Mouse (Mus musculus) limb, embryonic 13.5 days (tissue): Measurements from ENCODE around the gene Cnnm1. TPM values are rescaled to one million over a fixed set of nuclear protein-coding genes. Genes with fewer than 3 reads are reported as not detected.

Experiments used
- ATAC-seq: fragments of 200-750 bp; cut with Nextera tagmentation; 2 replicates; pipeline ENCODE4 v1.8.0; 2017; ENCODE audit warnings: low read depth, moderate number of reproducible peaks, moderate TSS enrichment; ENCODE audit not compliant: low FRiP score
- H3K27ac ChIP-seq: fragments of 300-500 bp; sonication (generic); 2 replicates; pipeline ENCODE4 v1.5.1; 2015; ENCODE audit warnings: inconsistent platforms, mild to moderate bottlenecking, moderate library complexity
- H3K27me3 ChIP-seq: fragments of 300-500 bp; sonication (generic); 2 replicates; pipeline ENCODE4 v1.6.1; 2015; ENCODE audit warnings: mild to moderate bottlenecking, inconsistent platforms
- H3K36me3 ChIP-seq: fragments of 300-500 bp; sonication (generic); 2 replicates; pipeline ENCODE4 v1.6.1; 2015; ENCODE audit warnings: inconsistent platforms, mild to moderate bottlenecking, moderate library complexity
- H3K4me1 ChIP-seq: fragments of 300-500 bp; sonication (generic); 2 replicates; pipeline ENCODE4 v1.6.1; 2015; ENCODE audit warnings: inconsistent platforms
- H3K4me2 ChIP-seq: fragments of 300-500 bp; sonication (generic); replicated peaks from 2 replicates; pipeline ENCODE4 v1.6.1; 2015; ENCODE audit warnings: inconsistent platforms, mild to moderate bottlenecking, moderate library complexity
- H3K4me3 ChIP-seq: fragments of 300-500 bp; sonication (generic); 2 replicates; pipeline ENCODE4 v1.5.1; 2015; ENCODE audit warnings: moderate library complexity, mild to moderate bottlenecking, inconsistent platforms
- H3K9ac ChIP-seq: fragments of 300-500 bp; sonication (generic); 2 replicates; pipeline ENCODE4 v1.6.1; 2015; ENCODE audit warnings: mild to moderate bottlenecking, inconsistent platforms
- H3K9me3 ChIP-seq: fragments of 300-500 bp; sonication (generic); 2 replicates; pipeline ENCODE4 v1.6.1; 2016; ENCODE audit warnings: inconsistent platforms
- WGBS: fragments of 180-500 bp; shearing (Covaris S2); methylation state at CpG from one replicate; pipeline ENCODE4 v1.1.7; 2015; 5-methylcytosine and 5-hydroxymethylcytosine counted together
- polyA plus RNA-seq: library from polyadenylated mRNA; unstranded; fragments of >200 nt; fragmentation: Nextera tagmentation; extraction: Ambion mirVana; gene quantifications from 2 replicates; pipeline ENCODE4 v1.2.1, GENCODE M21; 2015

Gene Cnnm1
- polyA plus RNA-seq, 1 experiment from 2014 or later = 1.0 TPM

DNA sequence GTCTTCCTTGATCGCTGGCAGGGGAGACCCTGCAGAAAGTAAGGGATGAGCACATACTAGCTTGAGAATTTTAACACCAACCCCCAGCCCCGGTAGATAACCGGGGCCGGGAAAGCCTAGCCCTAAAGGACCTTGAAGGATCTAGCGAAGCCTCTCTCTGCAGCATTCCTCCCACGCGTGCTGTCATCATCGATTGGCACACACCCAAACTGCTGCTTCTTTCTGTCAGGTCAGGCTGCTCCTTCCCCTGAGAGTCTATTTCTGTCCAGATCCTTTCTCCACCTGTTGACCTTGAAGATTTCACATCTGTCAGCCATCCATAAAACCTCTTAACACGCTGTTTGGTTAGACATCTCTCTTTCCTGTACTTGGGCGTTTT, 84.9 kb downstream of the Cnnm1 start:
- peak; percentile 5; the same call in 1 of the 2 replicates for ATAC-seq
- peak overlapping the region; percentile 77 for H3K9ac ChIP-seq
- H3K9me3 ChIP-seq = no peaks in the 10 kb centered on the region
- WGBS = 16% methylated on average over 10 of the region's 10 CpGs
- peak overlapping the region; percentile 86 for H3K4me2 ChIP-seq
- H3K36me3 ChIP-seq = no peaks in the 10 kb centered on the region
- peak overlapping the region; percentile 76 for H3K4me3 ChIP-seq
- peaks cover 26% of the 10 kb centered on the region for H3K4me1 ChIP-seq
- peak overlapping the region; percentile 33; the same call in 1 of the 2 replicates for H3K27ac ChIP-seq
- no peaks in the 10 kb centered on the region; the same call in 1 of the 2 replicates for H3K27me3 ChIP-seq

DNA sequence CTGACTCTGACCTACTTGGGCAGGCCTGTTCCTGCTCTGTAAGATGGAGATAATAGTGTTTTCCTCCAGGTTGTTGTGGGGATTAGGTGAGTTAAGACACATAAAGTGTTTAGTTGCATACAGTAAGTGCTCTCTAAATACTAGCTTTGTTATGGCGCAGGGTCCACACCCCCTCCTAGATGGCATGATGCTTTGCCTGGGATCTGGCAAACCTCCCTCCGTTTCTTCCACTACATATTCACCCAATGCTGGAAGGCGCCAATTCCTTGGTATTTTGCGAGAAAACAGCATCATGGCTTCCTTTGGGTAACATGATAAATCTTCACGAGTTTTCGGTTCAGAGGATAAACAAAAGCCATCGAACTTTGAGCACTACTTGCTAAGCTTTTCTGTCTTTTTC, 85.3 kb downstream of the Cnnm1 start:
- H3K4me2 ChIP-seq = peak overlapping the region; percentile 86
- no peaks in the 10 kb centered on the region for H3K9me3 ChIP-seq
- peak overlapping the region; percentile 77; the same call in 1 of the 2 replicates for H3K9ac ChIP-seq
- 86% methylated on average over 7 of the region's 7 CpGs for WGBS
- no peak overlapping the region for H3K27ac ChIP-seq
- no peak for ATAC-seq
- no peaks in the 10 kb centered on the region; the same call in 1 of the 2 replicates for H3K27me3 ChIP-seq
- peaks cover 24% of the 10 kb centered on the region for H3K4me1 ChIP-seq
- H3K36me3 ChIP-seq = no peaks in the 10 kb centered on the region
- peak overlapping the region; percentile 76 for H3K4me3 ChIP-seq

DNA sequence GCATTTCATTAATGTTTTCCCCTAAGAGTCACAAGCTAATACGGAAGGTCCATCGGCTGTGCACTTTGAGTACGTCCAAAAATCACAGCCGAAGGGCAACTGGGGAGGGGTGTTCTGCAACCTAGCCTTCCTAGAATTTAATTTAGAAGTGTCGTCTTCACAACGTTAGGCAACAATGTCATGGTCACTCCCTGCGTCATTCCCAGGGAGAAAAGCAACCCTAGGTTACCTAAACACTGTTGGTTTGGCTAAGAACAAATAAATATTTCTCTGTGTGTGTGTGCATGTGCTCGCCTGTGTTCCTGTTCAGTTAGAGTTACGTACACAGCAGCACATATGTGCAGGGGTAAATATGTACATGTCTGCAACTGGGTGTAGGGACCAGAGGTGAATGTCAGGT, 85.8 kb downstream of the Cnnm1 start:
- Histone ChIP-seq H3K27me3 (no peaks in the 10 kb centered on the region; the same call in none of the 2 replicates), H3K4me1 (peaks cover 23% of the 10 kb centered on the region), H3K4me3 (no peak overlapping the region), H3K36me3 (no peaks in the 10 kb centered on the region), H3K9ac (no peak overlapping the region), H3K27ac (no peak overlapping the region), H3K4me2 (no peak overlapping the region), H3K9me3 (no peaks in the 10 kb centered on the region)
- 87% methylated on average over 9 of the region's 9 CpGs for WGBS
- ATAC-seq = no peak

DNA sequence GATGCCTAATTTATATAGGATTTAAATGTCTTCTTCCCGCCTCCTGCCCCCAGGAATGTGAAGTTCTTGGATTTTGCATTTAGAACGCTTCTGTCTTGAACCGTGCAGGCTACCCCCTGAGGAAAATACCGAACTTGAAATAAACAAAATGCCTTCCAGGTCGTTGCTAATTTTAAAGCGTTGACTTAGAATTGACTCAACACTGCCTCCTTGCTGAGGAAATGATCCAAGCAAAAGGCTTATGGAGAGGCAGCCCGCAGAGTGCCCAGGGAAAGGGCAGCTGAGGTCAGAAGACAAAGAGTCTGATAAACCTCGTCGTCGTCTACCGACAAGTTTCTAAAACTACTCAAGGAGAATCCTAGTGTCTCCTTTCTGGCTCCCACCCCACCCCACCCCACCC, 86.9 kb downstream of the Cnnm1 start:
- WGBS = 12% methylated on average over 11 of the region's 11 CpGs
- no peaks in the 10 kb centered on the region for H3K36me3 ChIP-seq
- H3K9me3 ChIP-seq = no peaks in the 10 kb centered on the region
- H3K4me3 ChIP-seq = no peak overlapping the region
- no peaks in the 10 kb centered on the region; the same call in none of the 2 replicates for H3K27me3 ChIP-seq
- ATAC-seq = no peak
- peaks cover 20% of the 10 kb centered on the region for H3K4me1 ChIP-seq
- H3K4me2 ChIP-seq = no peak overlapping the region
- no peak overlapping the region for H3K9ac ChIP-seq
- H3K27ac ChIP-seq = no peak overlapping the region

DNA sequence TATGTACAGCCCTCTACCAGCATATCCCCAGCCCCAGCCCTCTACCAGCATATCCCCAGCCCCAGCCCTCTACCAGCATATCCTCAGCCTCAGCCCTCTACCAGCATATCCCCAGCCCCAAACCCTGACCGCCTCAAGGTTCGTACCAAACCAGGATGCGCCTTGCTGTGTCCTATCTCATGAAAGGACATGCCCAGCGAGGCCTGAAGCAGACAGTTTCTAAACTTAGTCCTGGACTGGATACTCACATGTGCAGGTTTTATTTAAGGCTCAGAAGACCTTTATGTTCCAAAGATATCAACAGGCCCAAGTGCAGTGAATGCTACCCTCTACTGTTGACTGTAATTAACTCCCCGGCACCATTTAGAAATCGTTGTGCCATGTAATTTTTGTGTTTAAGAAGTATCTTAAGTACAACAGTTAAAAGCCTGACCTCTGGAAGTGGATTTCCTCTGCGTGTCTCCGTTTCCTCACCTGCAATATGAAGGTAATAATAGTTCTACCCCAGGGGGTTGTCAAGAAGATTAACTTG, 87.9 kb downstream of the Cnnm1 start:
- no peak for ATAC-seq
- 83% methylated on average over 8 of the region's 8 CpGs for WGBS

DNA sequence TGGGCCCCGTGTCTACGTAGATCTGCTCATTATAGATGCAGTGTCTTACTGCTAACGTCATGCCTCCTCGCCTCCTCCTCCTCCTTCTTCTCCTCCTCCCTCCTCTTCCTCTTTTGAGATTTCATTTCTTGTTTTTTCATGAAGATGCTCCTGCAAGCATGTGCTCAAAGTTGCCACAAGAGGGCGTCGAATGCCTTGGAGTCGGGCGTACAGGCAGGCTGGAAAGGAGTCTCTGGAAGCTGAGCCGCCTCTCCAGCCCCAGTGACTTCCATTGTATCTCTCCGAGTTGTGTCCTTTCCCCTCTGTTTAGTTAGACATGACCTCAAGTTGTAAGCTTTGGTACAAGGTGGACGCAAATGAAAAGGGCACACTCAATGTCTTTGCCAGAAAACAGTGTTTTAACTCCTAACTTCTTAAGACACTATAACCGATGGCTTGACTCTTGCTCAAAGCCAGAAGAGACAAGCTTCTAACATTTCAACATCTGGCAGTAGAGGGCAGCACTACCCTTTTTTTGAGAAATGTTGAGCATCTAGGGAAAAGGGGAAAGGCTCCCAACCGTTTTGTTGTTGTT, 90.0 kb downstream of the Cnnm1 start:
- Histone ChIP-seq H3K9me3 (no peaks in the 10 kb centered on the region), H3K9ac (no peak overlapping the region), H3K4me1 (peaks cover 4% of the 10 kb centered on the region), H3K4me2 (peak overlapping the region; percentile 57), H3K4me3 (peak overlapping the region; percentile 28), H3K27me3 (no peaks in the 10 kb centered on the region; the same call in none of the 2 replicates), H3K36me3 (no peaks in the 10 kb centered on the region), H3K27ac (no peak overlapping the region)
- ATAC-seq = peak; percentile 72; the same call in 1 of the 2 replicates
- 2% methylated on average over 13 of the region's 13 CpGs for WGBS

More for the DNA sequence above, 87.9 kb downstream of the Cnnm1 start:
- H3K9me3 ChIP-seq = no peaks in the 10 kb centered on the region
- no peak overlapping the region for H3K4me2 ChIP-seq
- no peak overlapping the region for H3K4me3 ChIP-seq
- peaks cover 18% of the 10 kb centered on the region for H3K4me1 ChIP-seq
- no peaks in the 10 kb centered on the region for H3K36me3 ChIP-seq
- no peak overlapping the region for H3K9ac ChIP-seq
- no peak overlapping the region for H3K27ac ChIP-seq
- H3K27me3 ChIP-seq = no peaks in the 10 kb centered on the region; the same call in none of the 2 replicates

DNA sequence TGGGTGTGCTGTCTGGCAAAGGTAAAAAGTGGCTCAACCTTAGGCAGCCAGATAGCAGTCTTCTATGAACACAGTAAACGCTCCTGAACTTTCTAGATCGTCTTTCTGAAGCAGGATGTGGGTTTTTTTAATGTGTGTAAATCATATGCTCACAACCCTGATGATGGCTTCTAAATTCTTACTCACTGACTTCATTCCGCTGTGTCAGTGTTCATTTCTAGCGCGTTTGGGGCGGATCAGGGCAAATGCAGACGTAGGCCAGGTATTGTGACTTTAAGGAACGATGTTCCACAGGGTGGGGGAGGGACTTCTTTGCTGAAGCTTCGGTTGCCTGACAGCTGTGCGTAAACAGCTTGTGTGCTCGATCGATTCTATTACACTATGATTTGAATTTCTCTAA, 90.7 kb downstream of the Cnnm1 start:
- H3K27ac ChIP-seq = no peak overlapping the region
- 29% methylated on average over 12 of the region's 12 CpGs for WGBS
- no peaks in the 10 kb centered on the region for H3K36me3 ChIP-seq
- ATAC-seq = no peak
- no peak overlapping the region for H3K4me3 ChIP-seq
- H3K4me2 ChIP-seq = peak overlapping the region; percentile 9; the same call in 1 of the 2 replicates
- no peaks in the 10 kb centered on the region; the same call in none of the 2 replicates for H3K27me3 ChIP-seq
- no peaks in the 10 kb centered on the region for H3K4me1 ChIP-seq
- no peaks in the 10 kb centered on the region for H3K9me3 ChIP-seq
- no peak overlapping the region for H3K9ac ChIP-seq

DNA sequence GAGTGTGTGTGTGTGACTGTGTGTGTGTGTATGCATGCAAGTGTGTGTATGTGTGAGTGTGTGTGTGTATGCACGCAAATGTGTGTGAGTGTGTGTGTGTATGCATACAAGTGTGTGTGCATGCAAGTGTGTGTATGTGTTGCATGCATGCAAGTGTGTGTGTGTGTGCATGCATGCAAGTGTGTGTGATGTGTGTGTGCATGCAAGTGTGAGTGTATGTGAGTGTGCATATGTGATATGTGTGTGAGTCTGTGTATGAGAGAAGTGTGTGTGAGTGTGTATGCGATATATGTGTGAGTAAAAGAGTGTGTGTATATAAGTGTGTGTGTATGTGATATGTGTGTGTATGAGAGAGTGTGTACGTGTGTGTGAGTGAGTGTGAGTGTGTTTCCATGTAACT, 95.1 kb downstream of the Cnnm1 start:
- Histone ChIP-seq H3K4me2 (no peak overlapping the region), H3K27me3 (no peaks in the 10 kb centered on the region; the same call in 1 of the 2 replicates), H3K4me1 (no peaks in the 10 kb centered on the region), H3K9me3 (no peaks in the 10 kb centered on the region), H3K4me3 (no peak overlapping the region), H3K9ac (no peak overlapping the region), H3K36me3 (no peaks in the 10 kb centered on the region), H3K27ac (no peak overlapping the region)
- WGBS = 90% methylated on average over 3 of the region's 3 CpGs
- ATAC-seq = no peak

DNA sequence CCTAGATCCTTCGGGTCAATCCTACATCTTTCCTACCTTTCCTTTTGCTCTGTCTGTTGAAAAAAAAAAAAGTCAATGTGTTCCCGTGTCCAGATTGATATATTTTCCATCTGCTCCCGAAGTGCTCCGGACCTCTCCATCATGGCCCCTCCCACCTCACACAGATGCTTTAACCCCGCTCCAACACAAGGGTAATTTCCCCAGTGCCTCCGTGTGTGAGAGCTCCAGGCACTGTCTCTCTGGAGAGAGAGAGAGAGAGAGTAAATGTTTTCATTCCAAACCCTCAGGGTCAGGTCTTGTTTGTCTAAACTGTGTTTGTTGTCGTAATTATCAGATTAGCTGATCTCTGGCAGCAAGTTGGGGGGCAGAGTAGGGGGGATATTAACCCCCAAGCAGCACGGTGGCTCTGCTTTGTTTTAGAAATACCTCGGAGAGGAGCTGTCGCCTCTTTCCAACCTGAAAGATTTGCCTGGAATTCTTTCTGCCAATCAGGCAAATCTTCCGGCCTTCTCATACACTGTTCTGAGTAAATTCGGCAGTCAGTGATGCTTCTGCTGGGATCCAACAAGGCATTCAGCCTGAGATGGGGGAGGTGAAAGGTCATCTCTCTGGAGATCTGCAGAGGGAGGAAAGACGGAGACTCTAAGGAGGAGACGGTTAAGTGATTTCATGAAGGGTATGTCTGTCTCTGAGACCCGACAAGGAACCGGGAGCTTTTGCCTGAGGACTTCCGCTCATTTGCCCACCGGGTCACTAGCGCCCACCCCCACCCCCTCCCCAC, 106.3 kb downstream of the Cnnm1 start:
- Histone ChIP-seq H3K4me2 (peak overlapping the region; percentile 48), H3K4me1 (peaks cover 9% of the 10 kb centered on the region; the same call in 1 of the 2 replicates), H3K27me3 (peaks cover 34% of the 10 kb centered on the region), H3K9ac (no peak overlapping the region), H3K27ac (no peak overlapping the region), H3K36me3 (no peaks in the 10 kb centered on the region), H3K4me3 (no peak overlapping the region), H3K9me3 (no peaks in the 10 kb centered on the region)
- 10% methylated on average over 19 of the region's 19 CpGs for WGBS
- no peak for ATAC-seq

Other genes with a start within 250 kb of the Cnnm1 start
- 9.8 and 10.8 TPM in 2 replicates for gene Hpse2, start 52.1 kb upstream of the Cnnm1 start, polyA plus RNA-seq
- gene Got1, start 84.2 kb downstream of the Cnnm1 start, polyA plus RNA-seq = 31.8 and 31.9 TPM in 2 replicates
- not detected in 2 replicates for gene Nkx2-3, start 171.9 kb downstream of the Cnnm1 start, polyA plus RNA-seq
- 12.2 and 14.2 TPM in 2 replicates for gene Slc25a28, start 234.4 kb downstream of the Cnnm1 start, polyA plus RNA-seq
- 11.2 and 12.4 TPM in 2 replicates for gene Entpd7, start 249.2 kb downstream of the Cnnm1 start, polyA plus RNA-seq